Mouse (Mus musculus) stomach, embryonic 14.5 days (tissue): ENCODE data around the gene Tmem109. TPM values are rescaled to one million over a fixed set of nuclear protein-coding genes. Genes with fewer than 3 reads are reported as not detected.

Experiments used
- ATAC-seq: fragments of 200-750 bp; cut with Nextera tagmentation; 2 replicates; pipeline ENCODE4 v1.8.0; 2017; ENCODE audit warnings: low read depth, moderate TSS enrichment; ENCODE audit not compliant: insufficient number of reproducible peaks, insufficient read depth, low FRiP score
- H3K27ac ChIP-seq: fragments of 300-500 bp; sonication (generic); 2 replicates; pipeline ENCODE4 v1.5.1; 2014; ENCODE audit warnings: mild to moderate bottlenecking, low read length, moderate library complexity, mixed read lengths
- H3K27me3 ChIP-seq: fragments of 300-500 bp; sonication (generic); 2 replicates; pipeline ENCODE4 v1.6.1; 2014; ENCODE audit warnings: low read length, control low read depth, mixed read lengths; ENCODE audit not compliant: control insufficient read depth, insufficient read depth
- H3K36me3 ChIP-seq: fragments of 300-500 bp; sonication (generic); 2 replicates; pipeline ENCODE4 v1.6.1; 2014; ENCODE audit warnings: mild to moderate bottlenecking, control low read depth, low read length, moderate library complexity, mixed read lengths; ENCODE audit not compliant: control insufficient read depth, insufficient read depth
- H3K4me1 ChIP-seq: fragments of 300-500 bp; sonication (generic); 2 replicates; pipeline ENCODE4 v1.6.1; 2014; ENCODE audit warnings: low read length, control low read depth, mixed read lengths; ENCODE audit not compliant: control insufficient read depth, insufficient read depth
- H3K4me2 ChIP-seq: fragments of 300-500 bp; sonication (generic); replicated peaks from 2 replicates; pipeline ENCODE4 v1.6.1; 2014; ENCODE audit warnings: low read depth, low read length, control low read depth
- H3K4me3 ChIP-seq: fragments of 300-500 bp; sonication (generic); 2 replicates; pipeline ENCODE4 v1.5.1; 2014; ENCODE audit warnings: low read depth, low read length, control low read depth
- H3K9ac ChIP-seq: fragments of 300-500 bp; sonication (generic); replicated peaks from 2 replicates; pipeline ENCODE4 v1.6.1; 2014; ENCODE audit warnings: low read depth, mild to moderate bottlenecking, control low read depth, low read length, moderate library complexity, mixed read lengths
- H3K9me3 ChIP-seq: fragments of 300-500 bp; sonication (generic); 2 replicates; pipeline ENCODE4 v1.6.1; 2016; ENCODE audit warnings: low read depth, low read length, control low read depth; ENCODE audit not compliant: control insufficient read depth
- WGBS: fragments of 180-500 bp; shearing (Covaris S2); extraction: QIAGEN DNeasy Blood & Tissue Kit; methylation state at CpG from one replicate; pipeline ENCODE4 v1.1.7; 2014; 5-methylcytosine and 5-hydroxymethylcytosine counted together
- polyA plus RNA-seq: library from polyadenylated mRNA; unstranded; fragments of >200 nt; fragmentation: Nextera tagmentation; extraction: Ambion mirVana; gene quantifications from 2 replicates; pipeline ENCODE4 v1.2.1, GENCODE M21; 2014

Tmem109 gene
- polyA plus RNA-seq, 1 experiment from 2014 or later = 132 TPM

DNA sequence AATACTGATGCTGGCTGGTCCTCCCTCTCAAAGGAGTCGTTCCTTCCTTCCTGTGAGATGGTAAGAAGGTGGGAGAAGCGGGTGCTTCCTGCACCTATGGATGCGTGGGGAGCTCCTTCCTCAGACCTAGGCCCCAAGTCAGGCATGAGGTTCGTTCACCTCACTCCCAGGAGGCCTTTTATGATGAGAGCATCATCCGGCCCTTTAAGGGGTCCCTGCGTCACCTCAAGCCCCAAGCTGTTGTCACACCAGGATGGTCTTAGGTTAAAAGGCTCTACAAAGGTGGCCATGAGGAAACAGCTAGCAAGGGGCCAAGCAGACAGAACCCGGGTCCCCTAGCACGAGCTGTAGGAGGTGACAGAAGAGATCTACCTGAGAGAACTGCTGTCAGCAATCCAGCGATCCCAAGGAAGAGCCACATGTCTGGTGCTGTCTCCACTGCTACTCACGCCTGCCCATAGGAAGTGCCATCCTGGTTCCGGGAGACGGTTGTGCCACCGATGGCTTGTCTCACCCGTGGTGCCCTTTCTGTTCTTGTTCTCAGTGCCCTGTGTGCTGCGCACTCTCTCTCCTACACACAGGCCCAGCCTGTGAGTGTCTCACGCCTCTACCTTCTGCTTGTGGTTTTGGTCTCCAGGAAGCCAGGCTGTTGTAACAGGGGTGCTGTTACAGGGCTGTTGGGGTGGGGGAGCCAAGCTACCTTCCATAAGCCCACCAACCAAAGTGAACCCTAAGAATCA, 52.2 kb downstream of the Tmem109 start, which contains the start of gene Cd6:
Gene Cd6, minus strand, starts transcription at position 623 of the 740 bp plus-strand sequence.
- no peak within 1 kb of the TSS for H3K4me3 ChIP-seq
- ATAC-seq = no peak
- no peaks in the 10 kb centered on the region for H3K36me3 ChIP-seq
- no peak within 1 kb of the TSS for H3K9ac ChIP-seq
- 88% methylated on average over 16 of the region's 16 CpGs for WGBS
- H3K9me3 ChIP-seq = no peaks in the 10 kb centered on the region
- no peaks in the 10 kb centered on the region for H3K27me3 ChIP-seq
- H3K27ac ChIP-seq = no peak within 1 kb of the TSS
- no peak within 1 kb of the TSS for H3K4me2 ChIP-seq
- H3K4me1 ChIP-seq = no peaks in the 10 kb centered on the region

DNA sequence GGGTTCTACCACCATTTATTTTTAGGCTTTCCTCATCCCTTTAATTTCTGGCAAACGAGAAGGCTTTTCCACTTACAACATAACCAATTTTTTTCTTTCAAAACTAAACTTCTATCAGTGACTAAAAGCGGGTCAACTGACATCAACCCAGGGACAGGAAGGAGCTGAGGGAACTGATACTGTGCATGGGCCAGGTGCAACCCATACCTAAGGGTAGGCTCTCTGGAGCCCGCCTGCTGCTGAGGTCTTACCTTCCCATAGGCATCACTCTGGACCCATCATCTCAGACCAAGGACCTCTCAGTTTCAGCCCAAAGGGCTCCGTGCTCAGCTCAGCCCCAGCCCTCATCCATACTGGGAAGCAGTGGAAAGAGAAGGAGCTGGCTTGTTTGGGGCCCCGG, 53.5 kb downstream of the Tmem109 start:
- H3K27ac ChIP-seq = no peak overlapping the region
- H3K27me3 ChIP-seq = no peaks in the 10 kb centered on the region
- no peaks in the 10 kb centered on the region for H3K9me3 ChIP-seq
- ATAC-seq = no peak
- no peak overlapping the region for H3K4me3 ChIP-seq
- WGBS = 90% methylated on average over 5 of the region's 5 CpGs
- no peaks in the 10 kb centered on the region for H3K36me3 ChIP-seq
- H3K4me1 ChIP-seq = no peaks in the 10 kb centered on the region
- no peak overlapping the region for H3K9ac ChIP-seq
- H3K4me2 ChIP-seq = no peak overlapping the region

DNA sequence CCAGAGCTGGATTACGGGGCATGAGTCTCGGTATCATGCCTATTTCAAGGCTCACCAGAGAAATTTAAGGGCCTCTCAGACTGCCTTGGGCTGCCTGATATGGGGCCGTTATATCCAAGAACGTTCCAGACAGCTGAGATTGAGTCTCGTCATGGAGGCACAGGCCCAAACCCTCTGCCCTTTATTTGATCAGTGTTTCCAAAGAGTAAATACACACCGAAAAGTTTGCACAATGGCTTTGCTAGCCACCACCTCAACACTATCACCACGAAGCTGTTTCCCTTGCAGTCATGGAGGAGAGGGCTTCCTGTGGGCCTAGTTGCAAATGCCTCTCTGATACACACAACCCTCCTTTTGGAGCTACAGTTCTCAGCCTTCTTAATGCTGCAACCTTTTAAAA, 57.7 kb downstream of the Tmem109 start:
- H3K27me3 ChIP-seq = no peaks in the 10 kb centered on the region
- H3K27ac ChIP-seq = no peak overlapping the region
- H3K36me3 ChIP-seq = no peaks in the 10 kb centered on the region
- no peak overlapping the region for H3K4me3 ChIP-seq
- WGBS = 75% methylated on average over 7 of the region's 7 CpGs
- no peaks in the 10 kb centered on the region for H3K9me3 ChIP-seq
- no peak overlapping the region for H3K9ac ChIP-seq
- ATAC-seq = no peak
- H3K4me2 ChIP-seq = no peak overlapping the region
- no peaks in the 10 kb centered on the region for H3K4me1 ChIP-seq

DNA sequence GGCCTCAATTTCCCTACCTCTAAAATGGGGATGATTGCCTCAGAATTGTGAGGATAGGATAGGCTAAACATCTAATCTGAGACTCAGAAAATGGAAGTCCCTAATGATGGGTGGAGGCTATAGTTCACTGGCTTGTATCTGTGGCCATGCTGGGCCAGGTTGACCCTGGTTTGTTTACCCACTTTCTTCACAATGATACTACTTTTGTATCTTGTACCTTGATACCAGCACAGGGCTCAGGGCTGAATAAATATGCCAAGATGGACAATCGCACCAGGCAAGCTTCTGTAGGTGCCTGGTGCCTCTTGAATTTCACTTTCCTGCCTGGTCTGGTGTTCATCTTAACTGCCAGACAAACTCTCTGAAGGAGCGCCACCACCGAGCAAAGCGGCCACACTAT, 59.3 kb downstream of the Tmem109 start:
- H3K4me1 ChIP-seq = no peaks in the 10 kb centered on the region
- no peak overlapping the region for H3K27ac ChIP-seq
- H3K9me3 ChIP-seq = no peaks in the 10 kb centered on the region
- no peaks in the 10 kb centered on the region for H3K27me3 ChIP-seq
- no peaks in the 10 kb centered on the region for H3K36me3 ChIP-seq
- no peak overlapping the region for H3K4me2 ChIP-seq
- no peak for ATAC-seq
- no peak overlapping the region for H3K4me3 ChIP-seq
- no peak overlapping the region for H3K9ac ChIP-seq
- 89% methylated on average over 4 of the region's 4 CpGs for WGBS

DNA sequence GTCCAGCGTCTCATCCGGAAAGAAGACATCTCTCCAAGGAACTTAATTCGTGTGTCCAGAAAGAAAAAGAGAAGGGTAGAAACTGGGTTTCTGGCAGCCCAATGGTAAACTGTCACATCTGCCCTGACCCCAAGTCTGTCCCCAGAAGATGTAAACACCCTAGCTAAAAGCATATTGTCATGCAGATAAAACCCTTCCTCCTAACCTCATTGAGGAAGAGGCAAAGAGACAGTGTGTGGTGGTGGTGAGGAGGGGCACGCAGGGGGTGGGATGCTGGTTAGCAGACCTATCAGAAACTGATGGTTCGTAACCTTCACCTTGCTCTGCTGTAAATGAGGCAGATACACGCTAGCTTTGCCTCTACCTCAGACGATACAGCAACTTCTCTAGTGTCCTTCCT, 60.5 kb downstream of the Tmem109 start:
- Histone ChIP-seq H3K4me3 (no peak overlapping the region), H3K9ac (no peak overlapping the region), H3K27me3 (no peaks in the 10 kb centered on the region), H3K4me1 (no peaks in the 10 kb centered on the region), H3K4me2 (no peak overlapping the region), H3K9me3 (no peaks in the 10 kb centered on the region), H3K27ac (no peak overlapping the region), H3K36me3 (no peaks in the 10 kb centered on the region)
- 67% methylated on average over 7 of the region's 7 CpGs for WGBS
- no peak for ATAC-seq

Other genes starting within 250 kb of the Tmem109 start
- gene Vwce, start 247.8 kb downstream of the Tmem109 start, polyA plus RNA-seq = 1.1 and 1.9 TPM in 2 replicates
- 10.2 and 14.1 TPM in 2 replicates for gene Pga5, start 203.9 kb downstream of the Tmem109 start, polyA plus RNA-seq
- gene Vps37c, start 193.3 kb downstream of the Tmem109 start, polyA plus RNA-seq = 37.5 and 40.4 TPM in 2 replicates
- gene Cd5, start 143.0 kb downstream of the Tmem109 start, polyA plus RNA-seq = 0.77 and 2.1 TPM in 2 replicates
- gene Cd6, start 51.9 kb downstream of the Tmem109 start, polyA plus RNA-seq = 0.58 TPM in 1 of 2 replicates, not detected in the other
- gene Slc15a3, start 42.3 kb downstream of the Tmem109 start, polyA plus RNA-seq = 0.45 and 0.52 TPM in 2 replicates
- 59.3 and 63.2 TPM in 2 replicates for gene Tmem132a, start 12.1 kb downstream of the Tmem109 start, polyA plus RNA-seq
- 47.9 and 49.9 TPM in 2 replicates for gene Prpf19, start 13.2 kb upstream of the Tmem109 start, polyA plus RNA-seq
- not detected in 2 replicates for gene Zp1, start 38.6 kb upstream of the Tmem109 start, polyA plus RNA-seq
- gene Ptgdr2, start 55.2 kb upstream of the Tmem109 start, polyA plus RNA-seq = not detected in 2 replicates
- gene Ccdc86, start 67.3 kb upstream of the Tmem109 start, polyA plus RNA-seq = 21.3 and 24.6 TPM in 2 replicates
- gene Ms4a10, start 92.7 kb upstream of the Tmem109 start, polyA plus RNA-seq = 0.52 TPM in 1 of 2 replicates, not detected in the other
- gene Ms4a15, start 111.2 kb upstream of the Tmem109 start, polyA plus RNA-seq = not detected in 2 replicates
- 0.35 TPM in 1 of 2 replicates, not detected in the other for gene Ms4a18, start 136.0 kb upstream of the Tmem109 start, polyA plus RNA-seq
- 9.1 and 9.8 TPM in 2 replicates for gene Ms4a8a, start 199.1 kb upstream of the Tmem109 start, polyA plus RNA-seq
- not detected in 2 replicates for gene 1700017D01Rik, start 248.9 kb upstream of the Tmem109 start, polyA plus RNA-seq